Mouse (Mus musculus) myocyte (in vitro differentiated cells): ENCODE data around the gene Txk. TPM values are rescaled to one million over a fixed set of nuclear protein-coding genes. Genes with fewer than 3 reads are reported as not detected.
A peak's percentile ranks its signal among the peaks of the same experiment; 100 is the strongest.

Source experiments
- H3K27me3 ChIP-seq: one replicate; pipeline ENCODE4 v1.6.1; 2011; ENCODE audit not compliant: control insufficient read depth, insufficient read depth, insufficient read length
- H3K36me3 ChIP-seq: one replicate; pipeline ENCODE4 v1.6.1; 2011; ENCODE audit not compliant: control insufficient read depth, insufficient read depth
- H3K4me2 ChIP-seq: one replicate; pipeline ENCODE4 v1.6.1; 2011; ENCODE audit warnings: low read depth, control low read depth
- H3K4me3 ChIP-seq: one replicate; pipeline ENCODE4 v1.5.1; 2011; ENCODE audit warnings: mild to moderate bottlenecking, control low read depth, moderate library complexity
- H3K79me2 ChIP-seq: one replicate; pipeline ENCODE4 v1.6.1; 2011; ENCODE audit not compliant: control insufficient read depth, insufficient read depth
- H3ac ChIP-seq: one replicate; pipeline ENCODE4 v1.6.1; 2011; ENCODE audit not compliant: control insufficient read depth, insufficient read length
- CEBPB ChIP-seq: IDR thresholded peaks from 2 replicates; pipeline ENCODE4 v1.6.1; 2011; ENCODE audit warnings: mild to moderate bottlenecking, moderate library complexity; ENCODE audit not compliant: poor library complexity, insufficient read depth, severe bottlenecking
- E2F4 ChIP-seq: IDR thresholded peaks from one replicate; pipeline ENCODE4 v1.6.1; 2011; ENCODE audit warnings: mild to moderate bottlenecking, control low read depth, moderate library complexity; ENCODE audit not compliant: insufficient read depth
- MAX ChIP-seq: IDR thresholded peaks from one replicate; pipeline ENCODE4 v1.6.1; 2011; ENCODE audit warnings: low read depth, mild to moderate bottlenecking, control low read depth
- MYOD1 ChIP-seq, 3 experiments: IDR thresholded peaks; one replicate each; pipeline ENCODE4 v1.6.1; 2011; ENCODE audit warnings: control low read depth in 2 of 3, low read depth in 2 of 3, mild to moderate bottlenecking in 2 of 3, moderate library complexity in 1 of 3; ENCODE audit not compliant: insufficient read length in 2 of 3, control insufficient read depth in 1 of 3
- MYOG ChIP-seq, 3 experiments: IDR thresholded peaks; one replicate each; pipeline ENCODE4 v1.6.1; 2011; ENCODE audit warnings: control low read depth in 2 of 3, low read depth in 2 of 3, mild to moderate bottlenecking in 2 of 3; ENCODE audit not compliant: insufficient read length in 2 of 3, control insufficient read depth in 1 of 3, insufficient read depth in 1 of 3
- POLR2A ChIP-seq: IDR thresholded peaks from one replicate; pipeline ENCODE4 v1.6.1; 2011; ENCODE audit warnings: low read depth, mild to moderate bottlenecking, control low read depth, moderate library complexity; ENCODE audit not compliant: insufficient read length
- POLR2AphosphoS2 ChIP-seq: IDR thresholded peaks from one replicate; pipeline ENCODE4 v1.6.1; 2011; ENCODE audit warnings: low read depth, control low read depth; ENCODE audit not compliant: insufficient read length
- REST ChIP-seq: IDR thresholded peaks from one replicate; pipeline ENCODE4 v1.6.1; 2011; ENCODE audit warnings: mild to moderate bottlenecking, control low read depth, moderate library complexity; ENCODE audit not compliant: insufficient read depth, insufficient read length
- SRF ChIP-seq: IDR thresholded peaks from one replicate; pipeline ENCODE4 v1.6.1; 2011; ENCODE audit warnings: low read depth; ENCODE audit not compliant: control insufficient read depth, insufficient read length
- TCF12 ChIP-seq: IDR thresholded peaks from one replicate; pipeline ENCODE4 v1.6.1; 2011; ENCODE audit warnings: mild to moderate bottlenecking, control low read depth; ENCODE audit not compliant: poor library complexity, insufficient read depth, severe bottlenecking
- TCF3 ChIP-seq: IDR thresholded peaks from one replicate; pipeline ENCODE4 v1.6.1; 2011; ENCODE audit warnings: low read depth, control low read depth; ENCODE audit not compliant: insufficient read length
- USF1 ChIP-seq: IDR thresholded peaks from one replicate; pipeline ENCODE4 v1.6.1; 2011; ENCODE audit warnings: low read depth, mild to moderate bottlenecking, control low read depth, moderate library complexity
- polyA plus RNA-seq: library from polyadenylated mRNA; unstranded; fragments of >200 nt; fragmentation: generic; extraction: Trizol; gene quantifications from one replicate; pipeline ENCODE4 v1.2.1, GENCODE M21; 2012; ENCODE audit warnings: missing spikeins

The Txk gene
- polyA plus RNA-seq, 1 experiment = 0.01 TPM

GRCm38 (mm10) chr5:72648987-72649735, 103.4 kb downstream of the Txk start:
- no peak overlapping the region for H3K4me3 ChIP-seq
- no peaks in the 10 kb centered on the region for H3K79me2 ChIP-seq

DNA sequence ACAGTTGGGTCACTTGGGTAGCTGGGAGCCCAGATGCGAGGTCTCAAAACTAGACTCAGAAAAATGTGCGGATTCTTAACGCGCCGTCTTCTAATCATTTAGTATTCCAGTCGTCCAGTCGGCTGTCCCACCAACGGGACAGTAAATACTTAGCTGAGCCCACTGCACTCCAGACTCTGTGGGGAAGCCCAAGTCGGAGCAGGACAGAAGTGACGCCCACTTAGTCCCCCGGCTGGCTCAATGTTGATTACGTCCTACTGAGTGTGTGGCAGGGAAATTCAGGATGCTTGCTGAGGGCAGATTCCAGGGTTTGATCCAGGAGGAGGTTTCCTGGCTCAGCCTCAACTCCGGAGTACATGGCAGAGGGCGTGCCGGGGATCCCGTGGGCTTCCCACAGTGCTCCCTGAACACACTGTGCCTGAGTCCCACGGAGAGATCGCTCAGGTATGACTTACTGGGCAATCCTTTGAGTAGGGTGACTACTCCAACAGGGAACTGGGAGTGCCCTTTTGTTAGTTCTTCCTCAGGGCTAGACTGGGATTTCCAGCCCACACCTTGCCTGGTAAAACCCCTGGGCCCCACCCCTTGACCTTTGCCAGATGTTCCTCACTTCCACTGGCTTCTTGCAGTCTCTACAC, 104.5 kb downstream of the Txk start:
- H3K27me3 ChIP-seq = peaks cover 3% of the 10 kb centered on the region
- H3ac ChIP-seq = no peak overlapping the region
- no peak for TF ChIP-seq POLR2AphosphoS2
- no peak for TF ChIP-seq POLR2A
- no peak for TF ChIP-seq USF1
- TF ChIP-seq MYOG (IDR thresholded peaks at IDR 0.05; ENCODE audit: control insufficient read depth in 1 of 3, insufficient read depth in 1 of 3, insufficient read length in 2 of 3, low read depth in 2 of 3) = no peak
- no peak for TF ChIP-seq SRF
- TF ChIP-seq TCF3 = no peak
- TF ChIP-seq REST = no peak
- no peak for TF ChIP-seq MYOD1 (IDR thresholded peaks at IDR 0.05; ENCODE audit: control insufficient read depth in 1 of 3, insufficient read length in 2 of 3, low read depth in 2 of 3)
- TF ChIP-seq TCF12 = no peak
- no peak for TF ChIP-seq E2F4
- TF ChIP-seq CEBPB = no peak
- no peak for TF ChIP-seq MAX
- H3K4me3 ChIP-seq = peak overlapping the region; percentile 28
- H3K79me2 ChIP-seq = no peaks in the 10 kb centered on the region
- no peaks in the 10 kb centered on the region for H3K36me3 ChIP-seq
- H3K4me2 ChIP-seq = peak overlapping the region; percentile 89

More at GRCm38 (mm10) chr5:72648987-72649735, 103.4 kb downstream of the Txk start:
- H3K4me2 ChIP-seq = no peak overlapping the region
- H3ac ChIP-seq = no peak overlapping the region
- TF ChIP-seq E2F4 (no peak), SRF (no peak), CEBPB (no peak), REST (no peak), USF1 (no peak)
- H3K27me3 ChIP-seq = peaks cover 3% of the 10 kb centered on the region
- no peaks in the 10 kb centered on the region for H3K36me3 ChIP-seq

DNA sequence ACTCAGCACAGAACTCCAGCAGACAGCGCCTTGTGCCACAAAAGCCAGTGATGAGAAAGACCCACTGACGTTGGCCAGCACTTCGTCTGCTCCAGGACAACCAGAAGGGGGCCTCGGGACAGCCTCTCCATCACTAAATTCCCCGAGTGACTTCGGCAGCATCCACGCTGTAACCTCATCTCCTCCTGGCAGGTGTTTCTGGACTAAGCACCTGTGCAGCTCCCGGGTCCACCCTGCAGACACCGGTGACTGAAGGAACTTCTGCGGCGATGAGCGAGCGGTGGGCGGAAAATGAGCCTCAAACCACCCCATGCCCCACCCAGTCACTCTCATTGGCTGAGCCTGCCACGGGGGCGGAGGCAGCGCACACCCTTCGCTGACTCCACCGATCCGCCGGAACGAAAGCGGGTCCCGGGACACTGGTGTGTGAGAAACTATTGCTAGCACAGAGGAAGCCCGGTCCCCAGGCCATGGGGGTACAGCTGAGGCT, 105.1 kb downstream of the Txk start, which contains the start of gene Nipal1:
TSS of gene Nipal1 (plus strand) at position 378 of the 490 bp plus-strand sequence.
- Histone ChIP-seq H3K4me2 (peak within 1 kb of the TSS; percentile 89), H3ac (no peak within 1 kb of the TSS), H3K4me3 (peak within 1 kb of the TSS; percentile 28), H3K79me2 (no peaks in the 10 kb centered on the region), H3K27me3 (peaks cover 3% of the 10 kb centered on the region), H3K36me3 (no peaks in the 10 kb centered on the region)
- no peak for TF ChIP-seq TCF3
- TF ChIP-seq MYOD1 (IDR thresholded peaks at IDR 0.05; ENCODE audit: control insufficient read depth in 1 of 3, insufficient read length in 2 of 3, low read depth in 2 of 3) = peak in 1 of 3 experiments; percentile 7

GRCm38 (mm10) chr5:72646996-72647395, 105.6 kb downstream of the Txk start:
- Histone ChIP-seq H3K36me3 (no peaks in the 10 kb centered on the region), H3K27me3 (peaks cover 3% of the 10 kb centered on the region), H3K79me2 (no peaks in the 10 kb centered on the region), H3ac (no peak overlapping the region), H3K4me2 (peak overlapping the region; percentile 89), H3K4me3 (peak overlapping the region; percentile 28)
- TF ChIP-seq USF1 (no peak), POLR2A (no peak), POLR2AphosphoS2 (no peak), MAX (no peak)

DNA sequence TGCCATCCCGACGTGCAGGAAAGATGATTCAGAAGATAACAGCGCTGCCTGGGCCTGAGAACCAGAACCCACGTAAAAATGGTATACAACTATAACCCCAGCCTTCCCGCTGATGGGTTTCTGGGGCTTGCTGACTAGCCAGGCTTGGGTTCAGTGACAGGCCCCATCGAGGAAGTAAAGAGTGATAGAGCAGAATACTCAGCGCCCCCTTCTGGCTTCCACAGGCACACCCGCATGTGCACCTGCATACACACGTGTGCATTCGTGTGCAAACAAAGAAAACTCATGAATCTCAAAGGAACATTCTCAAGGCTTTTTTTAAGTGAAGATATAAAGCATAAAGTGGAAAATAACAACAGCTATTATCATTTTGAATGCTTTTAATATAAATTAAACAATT, 106.4 kb downstream of the Txk start:
- no peaks in the 10 kb centered on the region for H3K36me3 ChIP-seq
- H3K4me2 ChIP-seq = no peak overlapping the region
- H3K27me3 ChIP-seq = peaks cover 3% of the 10 kb centered on the region
- H3K79me2 ChIP-seq = no peaks in the 10 kb centered on the region
- TF ChIP-seq TCF12 (no peak), MYOD1 (IDR thresholded peaks at IDR 0.05; ENCODE audit: control insufficient read depth in 1 of 3, insufficient read length in 2 of 3, low read depth in 2 of 3) (no peak), SRF (no peak), CEBPB (no peak), USF1 (no peak), E2F4 (no peak), TCF3 (no peak), POLR2AphosphoS2 (no peak), MYOG (IDR thresholded peaks at IDR 0.05; ENCODE audit: control insufficient read depth in 1 of 3, insufficient read depth in 1 of 3, insufficient read length in 2 of 3, low read depth in 2 of 3) (no peak), MAX (no peak), POLR2A (no peak), REST (no peak)
- no peak overlapping the region for H3ac ChIP-seq
- no peak overlapping the region for H3K4me3 ChIP-seq

Other genes starting within 250 kb of the Txk start
- not detected for gene Corin, start 248.3 kb downstream of the Txk start, polyA plus RNA-seq
- 6.9 TPM for gene Nfxl1, start 193.1 kb downstream of the Txk start, polyA plus RNA-seq
- not detected for gene Zar1, start 171.5 kb downstream of the Txk start, polyA plus RNA-seq
- gene Gm5868, start 165.2 kb downstream of the Txk start, polyA plus RNA-seq = not detected
- gene Cnga1, start 108.5 kb downstream of the Txk start, polyA plus RNA-seq = not detected
- gene Nipal1, start 105.0 kb downstream of the Txk start, polyA plus RNA-seq = 0.07 TPM
- gene Tec, start 115.7 kb upstream of the Txk start, polyA plus RNA-seq = 1.5 TPM
- gene Slain2, start 161.5 kb upstream of the Txk start, polyA plus RNA-seq = 19.0 TPM
- not detected for gene Gm10135, start 221.9 kb upstream of the Txk start, polyA plus RNA-seq